Mouse (Mus musculus): ENCODE measurements around the gene Hgd. TPM values are rescaled to one million over a fixed set of nuclear protein-coding genes. Genes with fewer than 3 reads are reported as not detected.
"Not testable (repeated sequence)": the region's sequence is repeated elsewhere in the genome, so short reads cannot be mapped to it uniquely, and the experiment has no call there.

The Hgd gene
- polyA plus RNA-seq, 1 experiment from 2014 or later: 0.16 TPM

DNA sequence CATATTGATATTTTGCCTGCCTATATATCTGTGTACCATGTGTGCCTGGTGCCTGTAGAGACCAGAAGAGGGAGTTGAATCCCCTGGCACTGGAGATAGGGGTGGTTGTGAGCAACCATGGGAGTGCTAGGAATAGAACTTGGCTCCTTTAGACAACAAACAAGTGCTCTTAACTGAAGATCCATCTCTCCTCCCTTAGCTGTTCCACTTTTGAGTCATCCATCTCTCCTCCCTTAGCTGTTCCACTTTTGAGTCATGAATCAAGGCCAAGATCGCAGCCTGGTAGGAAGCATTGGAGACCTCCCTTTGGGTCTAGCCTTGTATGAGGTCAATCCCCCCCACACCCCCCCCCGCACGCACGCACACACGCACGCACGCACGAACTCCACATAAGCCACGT lies 34.6 kb downstream of the Hgd start:
- 92% methylated on average over 9 of the region's 9 CpGs for WGBS
- DNase-seq (ENCODE audit: low spot score): no peak
- Histone ChIP-seq H3K27me3 (replicated peaks; ENCODE audit: low read depth, poor library complexity, severe bottlenecking) (no peaks in the 10 kb centered on the region), H3K4me1 (peaks cover 9% of the 10 kb centered on the region), H3K9me3 (no peaks in the 10 kb centered on the region), H3K27ac (replicated peaks) (no peak overlapping the region), H3K36me3 (replicated peaks) (no peaks in the 10 kb centered on the region), H3K4me3 (no peak overlapping the region)

DNA sequence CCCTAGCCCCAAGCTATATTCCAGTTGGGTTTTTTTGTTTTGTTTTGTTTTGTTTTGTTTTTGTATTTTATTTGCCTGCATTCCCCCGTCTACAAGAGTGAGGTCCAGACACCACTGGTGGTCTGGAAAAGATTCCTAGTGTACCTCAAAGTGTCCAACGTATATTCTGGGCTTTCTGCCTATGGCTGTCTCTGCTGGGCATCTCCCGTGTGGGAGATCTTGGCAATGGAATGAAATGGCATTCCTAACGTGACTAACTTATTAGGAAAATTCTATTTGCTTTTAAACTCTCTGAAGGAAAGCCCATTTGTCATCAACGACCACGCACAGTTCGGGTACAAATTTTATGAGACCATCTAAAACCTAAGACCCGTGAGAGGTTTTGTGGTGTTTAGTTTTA lies 35.5 kb downstream of the Hgd start:
- Histone ChIP-seq H3K9me3 (no peaks in the 10 kb centered on the region), H3K4me1 (peaks cover 6% of the 10 kb centered on the region), H3K27ac (replicated peaks) (no peak overlapping the region), H3K4me3 (no peak overlapping the region), H3K27me3 (replicated peaks; ENCODE audit: low read depth, poor library complexity, severe bottlenecking) (no peaks in the 10 kb centered on the region), H3K36me3 (replicated peaks) (no peaks in the 10 kb centered on the region)
- WGBS: 86% methylated on average over 8 of the region's 8 CpGs
- no peak for DNase-seq (ENCODE audit: low spot score)

DNA sequence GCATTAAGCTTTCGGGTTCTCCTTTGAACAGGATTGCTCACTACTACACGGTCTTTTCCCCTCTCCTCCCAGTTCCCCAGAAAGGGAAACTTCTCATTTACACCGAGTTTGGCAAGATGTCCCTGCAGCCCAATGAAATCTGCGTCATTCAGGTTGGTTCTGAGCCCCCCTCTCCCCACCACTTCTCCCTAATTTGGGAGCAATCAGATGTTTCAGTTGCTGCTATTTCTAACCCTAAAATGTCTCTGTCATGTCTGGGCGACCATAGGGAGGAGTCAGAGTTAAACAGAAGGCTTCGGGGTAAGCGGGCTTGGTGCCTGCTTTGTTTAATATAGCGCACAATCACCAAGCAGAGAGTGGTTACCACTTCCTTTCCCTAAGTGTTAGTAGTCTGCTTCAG lies 36.2 kb downstream of the Hgd start:
- 80% methylated on average over 8 of the region's 8 CpGs for WGBS

GRCm38 (mm10) chr16:37617695-37618094 lies 37.7 kb downstream of the Hgd start:
- Histone ChIP-seq H3K4me1 (peaks cover 6% of the 10 kb centered on the region), H3K36me3 (replicated peaks) (no peaks in the 10 kb centered on the region), H3K27me3 (replicated peaks; ENCODE audit: low read depth, poor library complexity, severe bottlenecking) (no peaks in the 10 kb centered on the region), H3K9me3 (no peaks in the 10 kb centered on the region), H3K4me3 (no peak overlapping the region), H3K27ac (replicated peaks) (0 out of 2 replicates have a peak overlapping the region, but pooled peaks have one; percentile 24)
- WGBS: 43% methylated on average over 3 of the region's 3 CpGs
- DNase-seq (ENCODE audit: low spot score): no peak

More for the DNA sequence above, 36.2 kb downstream of the Hgd start:
- no peak for DNase-seq (ENCODE audit: low spot score)
- Histone ChIP-seq H3K27me3 (replicated peaks; ENCODE audit: low read depth, poor library complexity, severe bottlenecking) (no peaks in the 10 kb centered on the region), H3K27ac (replicated peaks) (no peak overlapping the region), H3K36me3 (replicated peaks) (no peaks in the 10 kb centered on the region), H3K4me3 (no peak overlapping the region), H3K4me1 (peaks cover 6% of the 10 kb centered on the region), H3K9me3 (no peaks in the 10 kb centered on the region)

- no peak for DNase-seq (ENCODE audit: low spot score)
- H3K27ac ChIP-seq (replicated peaks): no peak overlapping the region
- no peaks in the 10 kb centered on the region for H3K9me3 ChIP-seq
- H3K27me3 ChIP-seq (replicated peaks; ENCODE audit: low read depth, poor library complexity, severe bottlenecking): no peaks in the 10 kb centered on the region
- H3K4me1 ChIP-seq: peaks cover 5% of the 10 kb centered on the region
- WGBS: 84% methylated on average over 3 of the region's 3 CpGs
- no peak overlapping the region for H3K4me3 ChIP-seq
- no peaks in the 10 kb centered on the region for H3K36me3 ChIP-seq (replicated peaks)
Measured at GRCm38 (mm10) chr16:37622403-37622802, 42.5 kb downstream of the Hgd start.

DNA sequence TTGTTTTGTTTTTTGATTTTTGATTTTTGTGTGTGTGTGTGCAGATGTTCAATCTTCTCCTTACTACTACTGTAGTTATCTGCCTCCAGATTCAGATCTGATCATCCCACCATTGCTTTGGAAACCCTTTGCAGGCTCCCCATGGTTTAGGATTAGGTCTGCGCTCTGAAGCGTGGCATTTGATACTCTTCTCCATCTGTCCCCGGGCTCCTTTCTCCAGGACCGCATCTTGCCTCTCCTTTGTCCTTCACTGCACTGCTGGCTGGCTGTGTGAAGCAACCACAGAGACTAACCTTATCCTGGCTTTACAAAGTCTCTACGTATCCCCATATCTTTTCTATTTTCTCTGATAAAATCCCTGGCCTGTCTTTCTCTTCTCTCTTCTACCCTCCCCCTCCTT lies 43.0 kb downstream of the Hgd start:
- Histone ChIP-seq H3K9me3 (no peaks in the 10 kb centered on the region), H3K27ac (replicated peaks) (no peak overlapping the region), H3K4me1 (0 out of 2 replicates have a peak, but pooled peaks cover under 1% of the 10 kb centered on the region), H3K27me3 (replicated peaks; ENCODE audit: low read depth, poor library complexity, severe bottlenecking) (no peaks in the 10 kb centered on the region), H3K4me3 (no peak overlapping the region), H3K36me3 (replicated peaks) (no peaks in the 10 kb centered on the region)
- DNase-seq (ENCODE audit: low spot score): no peak
- 50% methylated on average over 5 of the region's 5 CpGs for WGBS

DNA sequence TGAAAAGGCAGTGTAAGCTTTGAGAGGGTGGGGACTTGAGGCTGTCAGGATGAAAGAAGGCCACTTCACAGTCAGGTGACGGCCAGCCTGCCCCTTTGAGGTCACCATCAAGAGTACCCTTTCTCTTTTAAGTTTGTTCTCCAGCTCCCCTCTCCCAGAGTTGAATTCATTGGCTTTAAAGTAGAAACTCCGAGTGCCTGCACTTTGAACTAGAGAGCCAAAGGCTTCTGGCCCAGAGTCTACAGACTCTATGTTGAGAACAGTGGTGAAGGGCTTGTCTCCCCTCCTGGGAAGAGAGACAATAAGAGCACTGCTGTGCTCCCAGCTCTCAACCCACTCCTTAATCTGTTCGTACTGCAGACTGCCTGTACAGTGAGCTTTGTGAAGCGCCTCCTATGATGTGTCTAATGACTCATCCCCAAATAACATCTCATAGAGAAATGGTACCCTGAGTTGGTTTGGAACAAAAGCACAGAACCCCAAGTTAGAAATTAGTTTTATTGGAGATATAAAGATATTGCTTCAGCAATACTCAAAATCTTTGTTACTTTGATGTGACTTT lies 46.5 kb downstream of the Hgd start:
- 63% methylated on average over 4 of the region's 4 CpGs for WGBS
- Histone ChIP-seq H3K9me3 (no peaks in the 10 kb centered on the region), H3K4me1 (no peaks in the 10 kb centered on the region), H3K4me3 (no peak overlapping the region), H3K27me3 (replicated peaks; ENCODE audit: low read depth, poor library complexity, severe bottlenecking) (no peaks in the 10 kb centered on the region), H3K27ac (replicated peaks) (no peak overlapping the region), H3K36me3 (replicated peaks) (no peaks in the 10 kb centered on the region)
- DNase-seq (ENCODE audit: low spot score): no peak

DNA sequence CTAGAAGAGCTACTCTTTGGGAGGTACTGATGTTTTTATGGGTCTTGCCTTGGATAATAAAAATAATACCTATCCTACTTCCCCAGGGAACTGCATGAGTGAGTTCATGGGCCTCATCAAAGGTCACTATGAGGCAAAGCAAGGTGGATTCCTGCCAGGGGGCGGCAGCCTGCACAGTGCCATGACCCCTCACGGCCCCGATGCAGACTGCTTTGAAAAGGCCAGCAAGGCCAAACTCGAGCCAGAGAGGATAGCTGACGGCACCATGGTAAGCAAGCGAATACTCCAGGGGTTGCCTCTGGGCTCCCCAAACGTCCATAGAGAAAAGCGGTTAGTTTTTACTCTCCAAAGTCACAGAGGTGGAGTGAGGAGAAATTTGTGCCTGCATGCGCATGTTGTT lies 48.4 kb downstream of the Hgd start:
- Histone ChIP-seq H3K4me3 (no peak overlapping the region), H3K9me3 (no peaks in the 10 kb centered on the region), H3K36me3 (replicated peaks) (no peaks in the 10 kb centered on the region), H3K27me3 (replicated peaks; ENCODE audit: low read depth, poor library complexity, severe bottlenecking) (no peaks in the 10 kb centered on the region), H3K4me1 (no peaks in the 10 kb centered on the region), H3K27ac (replicated peaks) (no peak overlapping the region)
- DNase-seq (ENCODE audit: low spot score): no peak
- WGBS: 67% methylated on average over 9 of the region's 9 CpGs

- H3K27ac ChIP-seq (replicated peaks): no peak overlapping the region
- no peak for DNase-seq (ENCODE audit: low spot score)
- H3K9me3 ChIP-seq: no peaks in the 10 kb centered on the region
- no peak overlapping the region for H3K4me3 ChIP-seq
- H3K4me1 ChIP-seq: no peaks in the 10 kb centered on the region
- 91% methylated on average over 7 of the region's 7 CpGs for WGBS
- H3K27me3 ChIP-seq (replicated peaks; ENCODE audit: low read depth, poor library complexity, severe bottlenecking): no peaks in the 10 kb centered on the region
- H3K36me3 ChIP-seq (replicated peaks): no peaks in the 10 kb centered on the region
Measured at GRCm38 (mm10) chr16:37629011-37629410, 49.1 kb downstream of the Hgd start.

- WGBS: 71% methylated on average over 9 of the region's 9 CpGs
Measured at GRCm38 (mm10) chr16:37634578-37634977, 54.6 kb downstream of the Hgd start.

GRCm38 (mm10) chr16:37635095-37635494 lies 55.1 kb downstream of the Hgd start:
- H3K27ac ChIP-seq (replicated peaks): no peak overlapping the region
- H3K36me3 ChIP-seq (replicated peaks): no peaks in the 10 kb centered on the region
- no peaks in the 10 kb centered on the region for H3K4me1 ChIP-seq
- 92% methylated on average over 1 of the region's 1 CpGs for WGBS
- DNase-seq (ENCODE audit: low spot score): no peak
- H3K4me3 ChIP-seq: no peak overlapping the region
- no peaks in the 10 kb centered on the region for H3K9me3 ChIP-seq
- no peaks in the 10 kb centered on the region for H3K27me3 ChIP-seq (replicated peaks; ENCODE audit: low read depth, poor library complexity, severe bottlenecking)

More at GRCm38 (mm10) chr16:37634578-37634977, 54.6 kb downstream of the Hgd start:
- Histone ChIP-seq H3K4me1 (no peaks in the 10 kb centered on the region), H3K4me3 (no peak overlapping the region), H3K27ac (replicated peaks) (no peak overlapping the region), H3K9me3 (no peaks in the 10 kb centered on the region), H3K27me3 (replicated peaks; ENCODE audit: low read depth, poor library complexity, severe bottlenecking) (no peaks in the 10 kb centered on the region), H3K36me3 (replicated peaks) (no peaks in the 10 kb centered on the region)
- no peak for DNase-seq (ENCODE audit: low spot score)

DNA sequence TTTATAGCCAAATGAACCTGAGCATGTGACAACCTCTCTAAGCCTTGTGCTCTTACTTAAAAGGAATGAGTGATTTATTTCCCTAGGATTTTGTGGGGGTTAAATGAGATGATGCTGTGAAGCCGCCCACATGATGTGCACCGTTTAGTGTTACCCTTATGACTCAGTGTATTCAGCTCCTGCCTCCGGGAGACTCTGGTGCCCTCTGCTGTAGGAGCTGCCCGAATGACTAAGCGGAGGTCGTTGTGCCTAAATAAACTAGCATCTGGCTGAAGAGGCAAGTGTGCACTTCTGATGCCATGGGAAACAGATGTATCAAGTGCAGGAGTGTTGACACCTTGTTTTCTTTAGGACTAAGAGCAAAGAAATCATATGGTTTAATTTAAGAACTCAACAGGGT lies 56.2 kb downstream of the Hgd start:
- 64% methylated on average over 6 of the region's 6 CpGs for WGBS

GRCm38 (mm10) chr16:37637802-37638201 lies 57.8 kb downstream of the Hgd start:
- H3K27ac ChIP-seq (replicated peaks): no peak overlapping the region

More for the DNA sequence above, 56.2 kb downstream of the Hgd start:
- H3K36me3 ChIP-seq (replicated peaks): no peaks in the 10 kb centered on the region
- H3K27ac ChIP-seq (replicated peaks): no peak overlapping the region
- no peak overlapping the region for H3K4me3 ChIP-seq
- no peak for DNase-seq (ENCODE audit: low spot score)
- H3K9me3 ChIP-seq: no peaks in the 10 kb centered on the region
- H3K4me1 ChIP-seq: no peaks in the 10 kb centered on the region
- no peaks in the 10 kb centered on the region for H3K27me3 ChIP-seq (replicated peaks; ENCODE audit: low read depth, poor library complexity, severe bottlenecking)

GRCm38 (mm10) chr16:37640522-37640921 lies 60.6 kb downstream of the Hgd start:
- not testable (repeated sequence) for H3K9me3 ChIP-seq; H3K4me1 ChIP-seq; DNase-seq (ENCODE audit: low spot score); H3K4me3 ChIP-seq; H3K27me3 ChIP-seq (replicated peaks; ENCODE audit: low read depth, poor library complexity, severe bottlenecking); H3K27ac ChIP-seq (replicated peaks)
- peaks cover 12% of the 10 kb centered on the region for H3K36me3 ChIP-seq (replicated peaks)

More at GRCm38 (mm10) chr16:37637802-37638201, 57.8 kb downstream of the Hgd start:
- H3K4me3 ChIP-seq: no peak overlapping the region
- no peaks in the 10 kb centered on the region for H3K27me3 ChIP-seq (replicated peaks; ENCODE audit: low read depth, poor library complexity, severe bottlenecking)
- no peaks in the 10 kb centered on the region for H3K4me1 ChIP-seq
- no peak for DNase-seq (ENCODE audit: low spot score)
- H3K9me3 ChIP-seq: no peaks in the 10 kb centered on the region
- H3K36me3 ChIP-seq (replicated peaks): no peaks in the 10 kb centered on the region

Measured in embryonic facial prominence, embryonic 10.5 days (tissue).